Mouse (Mus musculus) stomach, postnatal 0 days (tissue): ENCODE measurements around the gene Trp53i11.

Experiments
- CTCF ChIP-seq: IDR thresholded peaks from 2 replicates; pipeline ENCODE4 v1.5.1; 2016; ENCODE audit warnings: antibody characterized with exemption, low read depth, mild to moderate bottlenecking, moderate library complexity
- EP300 ChIP-seq: optimal IDR thresholded peaks from 2 replicates; pipeline ENCODE3; 2016; ENCODE audit warnings: antibody characterized with exemption

GRCm38 (mm10) chr2:93204571-93204970, 17.2 kb downstream of the Trp53i11 start:
- TF ChIP-seq CTCF: no peak
- TF ChIP-seq EP300: no peak
